ENCODE assay signal across 24 mouse cellular contexts in genomic region chr1:188159108-188159507, GRCm38 (mm10).
A peak's percentile ranks its signal among the peaks of the same experiment; 100 is the strongest.
DNase-seq lines count a peak whose midpoint lies in the region.
"Had no signal": no experiment of that assay in that cellular context is flagged by ENCODE, and none has a peak within 500 bp of the region (broad histone marks: within the 10 kb centered on the region; RNA-seq: fewer than 3 reads in every experiment).

No protein-coding gene starts in this region.

- peak; percentile 31 for DNase-seq in adrenal gland, postnatal 10 days
- no peak for DNase-seq in adrenal gland, postnatal 4 days (ENCODE audit: low spot score in 2 of 2)
- DNase-seq in kidney, postnatal 36 days: peak; percentile 6
- no peak for DNase-seq in kidney, adult 8-10 months
- DNase-seq in adrenal gland, postnatal 25 days: peak; percentile 44
- no peak for DNase-seq in limb, embryonic 10.5 days (ENCODE audit: low spot score)
- DNase-seq: cerebellum, adult 11-12 months; cerebellum, adult 8-10 months; cerebellum, postnatal 10 days; cerebellum, postnatal 36 days; embryo, embryonic 11 days; gastrocnemius, postnatal 25 days; heart, adult 2 months; heart, postnatal 14 days; heart, postnatal 4 days; kidney, adult 18-20 months had no signal

- H3K9me3 ChIP-seq in limb, embryonic 10.5 days (replicated peaks): no peaks in the 10 kb centered on the region
- H3K9me3 ChIP-seq: embryonic facial prominence, embryonic 10.5 days; embryonic facial prominence, embryonic 13.5 days; forebrain, embryonic 12.5 days; forebrain, embryonic 15.5 days; heart, embryonic 12.5 days had no signal

- no peaks in the 10 kb centered on the region for H3K27me3 ChIP-seq in limb, embryonic 10.5 days (ENCODE audit: low read depth, poor library complexity, severe bottlenecking)
- H3K27me3 ChIP-seq: embryonic facial prominence, embryonic 13.5 days; forebrain, embryonic 12.5 days; forebrain, embryonic 15.5 days; heart, embryonic 12.5 days had no signal

- 87% methylated on average over 2 of the region's 2 CpGs for WGBS in limb, embryonic 10.5 days

- H3K4me1 ChIP-seq in limb, embryonic 10.5 days: peaks cover 4% of the 10 kb centered on the region; the same call in 1 of the 2 replicates
- H3K4me1 ChIP-seq: embryonic facial prominence, embryonic 13.5 days had no signal

- no peak overlapping the region for H3K4me3 ChIP-seq in limb, embryonic 10.5 days
- H3K4me3 ChIP-seq: embryonic facial prominence, embryonic 10.5 days; embryonic facial prominence, embryonic 13.5 days; erythroblast, embryonic 14.5 days; forebrain, embryonic 12.5 days; forebrain, embryonic 15.5 days; heart, adult 2 months; heart, embryonic 12.5 days had no signal

- no peak overlapping the region for H3K27ac ChIP-seq in limb, embryonic 10.5 days
- H3K27ac ChIP-seq: embryonic facial prominence, embryonic 10.5 days; embryonic facial prominence, embryonic 13.5 days; forebrain, embryonic 12.5 days; forebrain, embryonic 15.5 days; heart, adult 2 months; hindbrain, embryonic 14.5 days; hindbrain, postnatal 0 days had no signal

- no peaks in the 10 kb centered on the region for H3K36me3 ChIP-seq in limb, embryonic 10.5 days
- H3K36me3 ChIP-seq: embryonic facial prominence, embryonic 10.5 days; embryonic facial prominence, embryonic 13.5 days; forebrain, embryonic 12.5 days; forebrain, embryonic 15.5 days; heart, embryonic 12.5 days had no signal

Comparison
In these comparisons a context has a peak if more than half of its experiments do, and no peak if none do; other contexts are left out.
1. DNase-seq: peak in adrenal gland, postnatal 10 days (single experiment), kidney, postnatal 36 days (2 of 2) and adrenal gland, postnatal 25 days (single experiment); none in adrenal gland, postnatal 4 days (0 of 2), kidney, adult 8-10 months (0 of 2) and limb, embryonic 10.5 days (single experiment).